ENCODE assay signal across 26 mouse cellular contexts in the genomic region with DNA sequence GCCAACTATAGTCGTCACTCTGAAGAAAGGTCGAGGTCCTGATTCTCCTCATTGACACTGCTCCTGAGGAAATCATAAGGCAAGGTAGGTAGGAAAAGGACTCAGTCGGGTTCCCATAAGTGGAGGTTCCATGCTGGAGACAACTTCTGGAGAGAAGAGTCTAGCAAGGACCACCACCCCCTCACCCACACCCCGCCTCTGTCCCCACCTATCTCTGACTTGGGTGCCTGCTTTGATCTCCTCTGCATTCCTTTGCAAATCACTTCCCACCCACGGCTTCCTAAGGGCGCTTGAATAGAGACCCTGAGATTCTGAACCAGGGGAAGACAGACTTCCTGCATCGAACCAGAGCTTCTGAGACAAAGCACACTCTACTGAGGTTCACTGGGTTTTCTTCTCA.
"Had no signal": no experiment of that assay in that cellular context is flagged by ENCODE, and none has a peak within 500 bp of the region (broad histone marks: within the 10 kb centered on the region; RNA-seq: fewer than 3 reads in every experiment).

No protein-coding gene starts in this region.

- ATAC-seq: hindbrain, embryonic 16.5 days; inflammation-experienced regulatory T-cells, adult 6 months; intestine, embryonic 15.5 days; intestine, postnatal 0 days had no signal

- DNase-seq: gastrocnemius, adult 2 months; gastrocnemius, postnatal 10 days; gastrocnemius, postnatal 25 days; heart, adult 2 months; heart, postnatal 10 days; heart, postnatal 4 days; kidney, adult 18-20 months; kidney, adult 8-10 months; kidney, postnatal 10 days; kidney, postnatal 4 days; liver; liver, embryonic 13.5 days had no signal

- H3K27me3 ChIP-seq: heart, embryonic 12.5 days; hindbrain, embryonic 12.5 days; intestine, embryonic 15.5 days; limb, embryonic 12.5 days; liver, embryonic 13.5 days; liver, embryonic 15.5 days had no signal

- H3K9ac ChIP-seq: heart, embryonic 12.5 days; hindbrain, embryonic 12.5 days; hindbrain, embryonic 14.5 days; intestine, embryonic 15.5 days; limb, embryonic 12.5 days; liver, embryonic 13.5 days; liver, embryonic 15.5 days had no signal

- H3K36me3 ChIP-seq: heart, embryonic 12.5 days; hindbrain, embryonic 10.5 days; hindbrain, embryonic 12.5 days; intestine, embryonic 15.5 days; limb, embryonic 10.5 days; limb, embryonic 12.5 days; liver, embryonic 13.5 days; liver, embryonic 15.5 days had no signal

- H3K4me3 ChIP-seq: gastrocnemius, adult 2 months; heart, adult 2 months; heart, embryonic 12.5 days; hindbrain, embryonic 10.5 days; hindbrain, embryonic 12.5 days; intestine, embryonic 15.5 days; layer of hippocampus, adult 2 months; left cerebral cortex, adult 2 months; limb, embryonic 10.5 days; limb, embryonic 12.5 days; liver, embryonic 13.5 days; liver, embryonic 15.5 days had no signal

- H3K4me2 ChIP-seq: heart, embryonic 12.5 days; hindbrain, embryonic 12.5 days; hindbrain, embryonic 14.5 days; intestine, embryonic 15.5 days; limb, embryonic 12.5 days; liver, embryonic 11.5 days; liver, embryonic 13.5 days; liver, embryonic 15.5 days had no signal

- H3K27ac ChIP-seq: gastrocnemius, adult 2 months; heart, adult 2 months; hindbrain, embryonic 10.5 days; hindbrain, embryonic 12.5 days; hindbrain, embryonic 14.5 days; intestine, embryonic 15.5 days; layer of hippocampus, adult 2 months; left cerebral cortex, adult 2 months; limb, embryonic 10.5 days; limb, embryonic 12.5 days; liver, embryonic 13.5 days; liver, embryonic 15.5 days had no signal

- H3K9me3 ChIP-seq: heart, embryonic 12.5 days; hindbrain, embryonic 10.5 days; intestine, embryonic 15.5 days; limb, embryonic 10.5 days; liver, embryonic 13.5 days; liver, embryonic 15.5 days had no signal
